Mouse (Mus musculus) hindbrain, embryonic 13.5 days (tissue): ENCODE results near the gene Wdr73. TPM values are rescaled to one million over a fixed set of nuclear protein-coding genes. Genes with fewer than 3 reads are reported as not detected.

Experiments used
- ATAC-seq: fragments of 200-750 bp; cut with Nextera tagmentation; 2 replicates; pipeline ENCODE4 v1.8.0; 2017; ENCODE audit warnings: moderate TSS enrichment; ENCODE audit not compliant: low FRiP score
- H3K27ac ChIP-seq: fragments of 300-500 bp; sonication (generic); 2 replicates; pipeline ENCODE4 v1.5.1; 2015; ENCODE audit warnings: inconsistent platforms, mild to moderate bottlenecking, moderate library complexity
- H3K27me3 ChIP-seq: fragments of 300-500 bp; sonication (generic); 2 replicates; pipeline ENCODE4 v1.6.1; 2015; ENCODE audit warnings: mild to moderate bottlenecking, inconsistent platforms
- H3K36me3 ChIP-seq: fragments of 300-500 bp; sonication (generic); 2 replicates; pipeline ENCODE4 v1.6.1; 2015; ENCODE audit warnings: mild to moderate bottlenecking, inconsistent platforms
- H3K4me1 ChIP-seq: fragments of 300-500 bp; sonication (generic); replicated peaks from 2 replicates; pipeline ENCODE4 v1.6.1; 2015; ENCODE audit warnings: inconsistent platforms
- H3K4me2 ChIP-seq: fragments of 300-500 bp; sonication (generic); 2 replicates; pipeline ENCODE4 v1.6.1; 2015; ENCODE audit warnings: inconsistent platforms, mild to moderate bottlenecking, moderate library complexity
- H3K4me3 ChIP-seq: fragments of 300-500 bp; sonication (generic); 2 replicates; pipeline ENCODE4 v1.5.1; 2015; ENCODE audit warnings: mild to moderate bottlenecking, inconsistent platforms
- H3K9ac ChIP-seq: fragments of 300-500 bp; sonication (generic); 2 replicates; pipeline ENCODE4 v1.6.1; 2015; ENCODE audit warnings: mild to moderate bottlenecking, inconsistent platforms
- H3K9me3 ChIP-seq: fragments of 300-500 bp; sonication (generic); 2 replicates; pipeline ENCODE4 v1.6.1; 2016; ENCODE audit warnings: inconsistent platforms
- WGBS: fragments of 180-500 bp; shearing (Covaris S2); methylation state at CpG from one replicate; pipeline ENCODE4 v1.1.7; 2015; 5-methylcytosine and 5-hydroxymethylcytosine counted together
- polyA plus RNA-seq: library from polyadenylated mRNA; unstranded; fragments of >200 nt; fragmentation: Nextera tagmentation; extraction: Ambion mirVana; gene quantifications from 2 replicates; pipeline ENCODE4 v1.2.1, GENCODE M21; 2015

Gene Wdr73
- polyA plus RNA-seq, 1 experiment from 2014 or later, result 36.5 TPM

- Histone ChIP-seq H3K27ac (0 out of 2 replicates have a peak overlapping the region, but pooled peaks have one; percentile 48), H3K9me3 (no peaks in the 10 kb centered on the region), H3K36me3 (peaks cover 80% of the 10 kb centered on the region), H3K4me1 (peaks cover 13% of the 10 kb centered on the region), H3K4me3 (no peak overlapping the region), H3K27me3 (no peaks in the 10 kb centered on the region), H3K9ac (peak overlapping the region; percentile 6; the same call in 1 of the 2 replicates), H3K4me2 (no peak overlapping the region)
- no peak for ATAC-seq
- 91% methylated on average over 15 of the region's 15 CpGs for WGBS
Observed at GRCm38 (mm10) chr7:80893086-80893752, 7.8 kb downstream of the Wdr73 start.

- peak overlapping the region; percentile 84 for H3K27ac ChIP-seq
- ATAC-seq, result no peak
- H3K36me3 ChIP-seq, result peaks cover 49% of the 10 kb centered on the region
- H3K4me2 ChIP-seq, result no peak overlapping the region
- H3K9me3 ChIP-seq, result no peaks in the 10 kb centered on the region
- H3K4me1 ChIP-seq, result peaks cover 13% of the 10 kb centered on the region
- peak overlapping the region; percentile 51 for H3K9ac ChIP-seq
- H3K4me3 ChIP-seq, result no peak overlapping the region
- no peaks in the 10 kb centered on the region for H3K27me3 ChIP-seq
- WGBS, result 84% methylated on average over 13 of the region's 13 CpGs
Observed at GRCm38 (mm10) chr7:80889841-80890241, 11.2 kb downstream of the Wdr73 start.

- Histone ChIP-seq H3K4me2 (no peak overlapping the region), H3K9ac (peak overlapping the region; percentile 51), H3K4me3 (no peak overlapping the region), H3K27me3 (no peaks in the 10 kb centered on the region), H3K27ac (peak overlapping the region; percentile 84), H3K4me1 (peaks cover 13% of the 10 kb centered on the region), H3K9me3 (no peaks in the 10 kb centered on the region), H3K36me3 (peaks cover 42% of the 10 kb centered on the region)
- WGBS, result 40% methylated on average over 9 of the region's 9 CpGs
- peak; percentile 67 for ATAC-seq
Observed at GRCm38 (mm10) chr7:80889021-80889511, 12.0 kb downstream of the Wdr73 start.

- Histone ChIP-seq H3K4me2 (no peak overlapping the region), H3K4me3 (no peak overlapping the region), H3K36me3 (peaks cover 37% of the 10 kb centered on the region), H3K27ac (peak overlapping the region; percentile 84), H3K9me3 (no peaks in the 10 kb centered on the region), H3K4me1 (peaks cover 13% of the 10 kb centered on the region), H3K27me3 (no peaks in the 10 kb centered on the region), H3K9ac (peak overlapping the region; percentile 51)
- WGBS, result 71% methylated on average over 7 of the region's 7 CpGs
- no peak; the same call in 1 of the 2 replicates for ATAC-seq
Observed at GRCm38 (mm10) chr7:80888595-80888994, 12.5 kb downstream of the Wdr73 start.

- Histone ChIP-seq H3K36me3 (peaks cover 8% of the 10 kb centered on the region), H3K4me3 (no peak overlapping the region), H3K4me2 (no peak overlapping the region), H3K27ac (no peak overlapping the region), H3K4me1 (peaks cover 17% of the 10 kb centered on the region), H3K9me3 (no peaks in the 10 kb centered on the region), H3K27me3 (no peaks in the 10 kb centered on the region), H3K9ac (no peak overlapping the region)
- 21% methylated on average over 1 of the region's 1 CpGs for WGBS
- ATAC-seq, result no peak
Observed at GRCm38 (mm10) chr7:80885666-80886065, 15.4 kb downstream of the Wdr73 start.

GRCm38 (mm10) chr7:80882830-80883505 is 18.1 kb downstream of the Wdr73 start:
- no peaks in the 10 kb centered on the region for H3K27me3 ChIP-seq
- no peak overlapping the region for H3K27ac ChIP-seq
- H3K4me2 ChIP-seq, result peak overlapping the region; percentile 43
- peaks cover 4% of the 10 kb centered on the region for H3K4me1 ChIP-seq
- H3K4me3 ChIP-seq, result peak overlapping the region; percentile 16; the same call in 1 of the 2 replicates
- H3K9me3 ChIP-seq, result no peaks in the 10 kb centered on the region
- H3K9ac ChIP-seq, result 0 out of 2 replicates have a peak overlapping the region, but pooled peaks have one; percentile 8
- ATAC-seq, result peak; percentile 75
- WGBS, result 26% methylated on average over 14 of the region's 14 CpGs
- peaks cover 5% of the 10 kb centered on the region for H3K36me3 ChIP-seq

- peaks cover 73% of the 10 kb centered on the region for H3K36me3 ChIP-seq
- WGBS, result 26% methylated on average over 37 of the region's 37 CpGs
Observed at GRCm38 (mm10) chr7:80875727-80876126, 25.3 kb downstream of the Wdr73 start.

GRCm38 (mm10) chr7:80873631-80874030 is 27.4 kb downstream of the Wdr73 start:
- ATAC-seq, result no peak
- WGBS, result 98% methylated on average over 2 of the region's 2 CpGs
- Histone ChIP-seq H3K4me1 (peaks cover 7% of the 10 kb centered on the region), H3K27ac (no peak overlapping the region), H3K27me3 (peaks cover 16% of the 10 kb centered on the region), H3K9ac (no peak overlapping the region), H3K4me2 (no peak overlapping the region), H3K9me3 (no peaks in the 10 kb centered on the region), H3K36me3 (peaks cover 93% of the 10 kb centered on the region), H3K4me3 (no peak overlapping the region)

More at GRCm38 (mm10) chr7:80875727-80876126, 25.3 kb downstream of the Wdr73 start:
- ATAC-seq, result 0 out of 2 replicates have a peak, but pooled peaks have one; percentile 28
- peaks cover 16% of the 10 kb centered on the region for H3K27me3 ChIP-seq
- H3K4me2 ChIP-seq, result no peak overlapping the region
- no peak overlapping the region for H3K27ac ChIP-seq
- no peak overlapping the region for H3K4me3 ChIP-seq
- H3K4me1 ChIP-seq, result peaks cover 7% of the 10 kb centered on the region
- H3K9me3 ChIP-seq, result no peaks in the 10 kb centered on the region
- no peak overlapping the region for H3K9ac ChIP-seq

GRCm38 (mm10) chr7:80873038-80873437 is 28.0 kb downstream of the Wdr73 start:
- Histone ChIP-seq H3K36me3 (peaks cover 95% of the 10 kb centered on the region), H3K27ac (no peak overlapping the region), H3K4me3 (no peak overlapping the region), H3K9ac (no peak overlapping the region), H3K4me1 (peaks cover 7% of the 10 kb centered on the region), H3K27me3 (peaks cover 16% of the 10 kb centered on the region), H3K4me2 (no peak overlapping the region), H3K9me3 (no peaks in the 10 kb centered on the region)
- ATAC-seq, result no peak
- 81% methylated on average over 5 of the region's 5 CpGs for WGBS

GRCm38 (mm10) chr7:80868686-80869085 is 32.4 kb downstream of the Wdr73 start:
- Histone ChIP-seq H3K36me3 (peaks cover 89% of the 10 kb centered on the region), H3K4me1 (peaks cover 33% of the 10 kb centered on the region), H3K4me3 (no peak overlapping the region), H3K9ac (no peak overlapping the region), H3K4me2 (no peak overlapping the region), H3K27me3 (peaks cover 6% of the 10 kb centered on the region), H3K27ac (no peak overlapping the region), H3K9me3 (no peaks in the 10 kb centered on the region)
- WGBS, result 96% methylated on average over 2 of the region's 2 CpGs
- no peak for ATAC-seq

- no peak for ATAC-seq
- Histone ChIP-seq H3K4me1 (peaks cover 52% of the 10 kb centered on the region), H3K36me3 (peaks cover 77% of the 10 kb centered on the region)
Observed at GRCm38 (mm10) chr7:80866514-80867147, 34.4 kb downstream of the Wdr73 start.

GRCm38 (mm10) chr7:80865521-80865920 is 35.5 kb downstream of the Wdr73 start:
- WGBS, result 95% methylated on average over 7 of the region's 7 CpGs
- Histone ChIP-seq H3K4me2 (no peak overlapping the region), H3K4me1 (peaks cover 55% of the 10 kb centered on the region), H3K9ac (no peak overlapping the region), H3K9me3 (no peaks in the 10 kb centered on the region), H3K4me3 (no peak overlapping the region), H3K36me3 (peaks cover 68% of the 10 kb centered on the region), H3K27me3 (no peaks in the 10 kb centered on the region), H3K27ac (no peak overlapping the region)
- ATAC-seq, result no peak

More at GRCm38 (mm10) chr7:80866514-80867147, 34.4 kb downstream of the Wdr73 start:
- no peak overlapping the region for H3K9ac ChIP-seq
- H3K9me3 ChIP-seq, result no peaks in the 10 kb centered on the region
- H3K27me3 ChIP-seq, result no peaks in the 10 kb centered on the region
- H3K27ac ChIP-seq, result no peak overlapping the region
- 89% methylated on average over 7 of the region's 7 CpGs for WGBS
- H3K4me2 ChIP-seq, result no peak overlapping the region
- H3K4me3 ChIP-seq, result no peak overlapping the region
